Mouse (Mus musculus): ENCODE measurements around the gene Atf7.

The Atf7 gene

GRCm38 (mm10) chr15:102547478-102547877 lies 77.8 kb downstream of the Atf7 start:
- in situ Hi-C loops (cut with MboI, MseI): no loop called here

- in situ Hi-C loops (cut with MboI, MseI): no loop called here
Observed at GRCm38 (mm10) chr15:102546677-102547427, 78.4 kb downstream of the Atf7 start.

GRCm38 (mm10) chr15:102546246-102546645 lies 79.0 kb downstream of the Atf7 start:
- in situ Hi-C loops (cut with MboI, MseI): no loop called here

GRCm38 (mm10) chr15:102544801-102545200 lies 80.5 kb downstream of the Atf7 start:
- in situ Hi-C loops (cut with MboI, MseI): no loop called here

- in situ Hi-C loops (cut with MboI, MseI): no loop called here
Observed at GRCm38 (mm10) chr15:102533926-102534325, 91.3 kb downstream of the Atf7 start.

- in situ Hi-C loops (cut with MboI, MseI): no loop called here
Observed at GRCm38 (mm10) chr15:102532106-102532900, 93.0 kb downstream of the Atf7 start.

GRCm38 (mm10) chr15:102531586-102531985 lies 93.7 kb downstream of the Atf7 start:
- in situ Hi-C loops (cut with MboI, MseI): no loop called here

GRCm38 (mm10) chr15:102530566-102530965 lies 94.7 kb downstream of the Atf7 start:
- in situ Hi-C loops (cut with MboI, MseI): no loop called here

- in situ Hi-C loops (cut with MboI, MseI): no loop called here
Observed at GRCm38 (mm10) chr15:102528396-102528795, 96.9 kb downstream of the Atf7 start.

GRCm38 (mm10) chr15:102527936-102528335 lies 97.3 kb downstream of the Atf7 start:
- in situ Hi-C loops (cut with MboI, MseI): no loop called here

GRCm38 (mm10) chr15:102526111-102527002 lies 98.9 kb downstream of the Atf7 start:
- in situ Hi-C loops (cut with MboI, MseI): no loop called here

GRCm38 (mm10) chr15:102524892-102525485 lies 100.3 kb downstream of the Atf7 start, which contains the start of gene Npff:
Npff (minus strand) TSS chr15:102524942.
- in situ Hi-C loops (cut with MboI, MseI): no loop called here

- in situ Hi-C loops (cut with MboI, MseI): no loop called here
Observed at GRCm38 (mm10) chr15:102521480-102521879, 103.8 kb downstream of the Atf7 start.

- in situ Hi-C loops (cut with MboI, MseI): no loop called here
Observed at GRCm38 (mm10) chr15:102520416-102520815, 104.8 kb downstream of the Atf7 start.

- in situ Hi-C loops (cut with MboI, MseI): loop anchor here (10.0 kb wide), 1 partner anchor 1255 kb away; no protein-coding TSS in a partner anchor
Observed at GRCm38 (mm10) chr15:102519211-102520141, 105.8 kb downstream of the Atf7 start.

- in situ Hi-C loops (cut with MboI, MseI): loop anchor here (10.0 kb wide), 1 partner anchor 1254 kb away; no protein-coding TSS in a partner anchor
Observed at GRCm38 (mm10) chr15:102518859-102519201, 106.4 kb downstream of the Atf7 start.

- in situ Hi-C loops (cut with MboI, MseI): loop anchor here (10.0 kb wide), 1 partner anchor 1253 kb away; no protein-coding TSS in a partner anchor
Observed at GRCm38 (mm10) chr15:102517976-102518858, 107.0 kb downstream of the Atf7 start, which contains the start of gene Tarbp2. Tarbp2 (plus strand) TSS chr15:102518192.

GRCm38 (mm10) chr15:102517631-102517975 lies 107.7 kb downstream of the Atf7 start:
- in situ Hi-C loops (cut with MboI, MseI): loop anchor here (10.0 kb wide), 1 partner anchor 1253 kb away; no protein-coding TSS in a partner anchor
